Comparison of ENCODE assay signal across 9 mouse cellular contexts in genomic region chr3:151001881-151002412, GRCm38 (mm10).
DNase-seq lines count a peak whose midpoint lies in the region; ATAC-seq and TF ChIP-seq lines count a peak whose summit lies in the region.
"Had no signal": no experiment of that assay in that cellular context is flagged by ENCODE, and none has a peak within 500 bp of the region (broad histone marks: within the 10 kb centered on the region; RNA-seq: fewer than 3 reads in every experiment).

No protein-coding gene starts in this region.

- 23% methylated on average over 6 of the region's 6 CpGs for WGBS in heart, postnatal 0 days
- 31% methylated on average over 6 of the region's 6 CpGs for WGBS in limb, embryonic 11.5 days

- DNase-seq in gastrocnemius, postnatal 14 days = peak; percentile 8
- no peak for DNase-seq in gastrocnemius, adult 18-20 months (ENCODE audit: low spot score)
- peak; percentile 11 for DNase-seq in 416B (ENCODE audit: low read depth)
- DNase-seq in brain, adult 2 months (ENCODE audit: low read depth, low spot score) = peak; percentile 67
- peak; percentile 20 for DNase-seq in heart, postnatal 0 days (ENCODE audit: low spot score)
- DNase-seq in limb, embryonic 11.5 days (ENCODE audit: low spot score) = peak; percentile 49
- peak; percentile 52 for DNase-seq in right cerebral cortex, postnatal 25 days

- TF ChIP-seq CTCF in heart, postnatal 0 days (IDR thresholded peaks at IDR 0.05; ENCODE audit: low read depth) = peak; percentile 57

- ATAC-seq in heart, postnatal 0 days (ENCODE audit: insufficient read depth, low read depth) = no peak
- no peak for ATAC-seq in limb, embryonic 11.5 days (ENCODE audit: insufficient number of reproducible peaks, low FRiP score, low TSS enrichment, low read depth)
- ATAC-seq in erythroid progenitor cell, adult 5-6 weeks (replicated peaks; ENCODE audit: low FRiP score, poor library complexity, severe bottlenecking) = no peak

- H3K27ac ChIP-seq in heart, postnatal 0 days (ENCODE audit: low read depth) = no peak overlapping the region
- H3K27ac ChIP-seq in limb, embryonic 11.5 days (replicated peaks; ENCODE audit: low read depth, low read length) = no peak overlapping the region
- H3K27ac ChIP-seq: neural tube, embryonic 13.5 days had no signal

- no peaks in the 10 kb centered on the region for H3K36me3 ChIP-seq in heart, postnatal 0 days (replicated peaks; ENCODE audit: control insufficient read depth, insufficient read depth, low read length)
- no peaks in the 10 kb centered on the region for H3K36me3 ChIP-seq in limb, embryonic 11.5 days (ENCODE audit: control insufficient read depth, insufficient read depth, low read length)
- H3K36me3 ChIP-seq: neural tube, embryonic 13.5 days had no signal

- intact Hi-C loops in gastrocnemius, postnatal 14 days (cut with DNase I; ENCODE audit: low total_unique reads) = no loop called here

- H3K9me3 ChIP-seq in heart, postnatal 0 days (replicated peaks; ENCODE audit: control insufficient read depth, low read length) = no peaks in the 10 kb centered on the region
- no peaks in the 10 kb centered on the region for H3K9me3 ChIP-seq in limb, embryonic 11.5 days (ENCODE audit: control insufficient read depth, low read length)
- H3K9me3 ChIP-seq: neural tube, embryonic 13.5 days had no signal

- 0 out of 2 replicates have a peak overlapping the region, but pooled peaks have one; percentile 18 for H3K4me2 ChIP-seq in heart, postnatal 0 days (ENCODE audit: low read depth, low read length)
- H3K4me2 ChIP-seq in limb, embryonic 11.5 days (ENCODE audit: low read depth, severe bottlenecking) = no peak overlapping the region
- H3K4me2 ChIP-seq: neural tube, embryonic 13.5 days had no signal

- H3K27me3 ChIP-seq in heart, postnatal 0 days (ENCODE audit: control insufficient read depth, insufficient read depth, low read length) = no peaks in the 10 kb centered on the region
- no peaks in the 10 kb centered on the region for H3K27me3 ChIP-seq in limb, embryonic 11.5 days (ENCODE audit: control insufficient read depth, insufficient read depth, low read length)
- H3K27me3 ChIP-seq: neural tube, embryonic 13.5 days had no signal

- H3K4me1 ChIP-seq in heart, postnatal 0 days (ENCODE audit: control insufficient read depth, insufficient read depth) = peaks cover 4% of the 10 kb centered on the region; the same call in 1 of the 2 replicates
- H3K4me1 ChIP-seq in limb, embryonic 11.5 days (ENCODE audit: control insufficient read depth, insufficient read depth, low read length) = no peaks in the 10 kb centered on the region
- H3K4me1 ChIP-seq: neural tube, embryonic 13.5 days had no signal

- no peak overlapping the region for H3K4me3 ChIP-seq in heart, postnatal 0 days (ENCODE audit: low read depth, low read length)
- H3K4me3 ChIP-seq in limb, embryonic 11.5 days (ENCODE audit: low read depth, low read length) = no peak overlapping the region
- H3K4me3 ChIP-seq: neural tube, embryonic 13.5 days had no signal

- TF ChIP-seq EP300 in heart, postnatal 0 days (IDR thresholded peaks at IDR 0.05; ENCODE audit: low read depth) = no peak

- no peak overlapping the region for H3K9ac ChIP-seq in heart, postnatal 0 days (replicated peaks; ENCODE audit: low read depth, low read length)
- H3K9ac ChIP-seq in limb, embryonic 11.5 days (ENCODE audit: low read length) = no peak overlapping the region
- H3K9ac ChIP-seq: neural tube, embryonic 13.5 days had no signal
